Mouse (Mus musculus) left cerebral cortex, postnatal 4 days (tissue): Measurements from ENCODE around the gene Abhd4. TPM values are rescaled to one million over a fixed set of nuclear protein-coding genes. Genes with fewer than 3 reads are reported as not detected.

Experiments used
- DNase-seq: peaks from one replicate; pipeline ENCODE4 v3.0.0-alpha.2; 2022
- intact Hi-C: fragments of 180-260 bp; cut with DNase I; formaldehyde crosslinking; loops from one replicate; pipeline ENCODE4 v1.15.1; 2025
- total RNA-seq, 2 experiments: library from RNA; stranded (reverse); gene quantifications; 2 replicates each; pipeline ENCODE4 v1.2.3; 2021

The Abhd4 gene
- total RNA-seq, 2 experiments from 2014 or later, result 37.1 to 38.9 TPM

GRCm38 (mm10) chr14:54235825-54236540 lies 18.0 kb upstream of the Abhd4 start:
- intact Hi-C loops, result no loop called here
- no peak for DNase-seq

GRCm38 (mm10) chr14:54236881-54237280 lies 17.1 kb upstream of the Abhd4 start:
- DNase-seq, result no peak
- intact Hi-C loops, result no loop called here

GRCm38 (mm10) chr14:54239002-54239736 lies 14.8 kb upstream of the Abhd4 start:
- intact Hi-C loops, result no loop called here

GRCm38 (mm10) chr14:54240542-54240941 lies 13.4 kb upstream of the Abhd4 start:
- intact Hi-C loops, result no loop called here
- no peak for DNase-seq

More at GRCm38 (mm10) chr14:54239002-54239736, 14.8 kb upstream of the Abhd4 start:
- DNase-seq, result peak; percentile 87

- no peak for DNase-seq
- intact Hi-C loops, result no loop called here
These were observed 9.8 kb upstream of the Abhd4 start for GRCm38 (mm10) chr14:54244183-54244582.

- intact Hi-C loops, result no loop called here
- no peak for DNase-seq
These were observed 7.8 kb upstream of the Abhd4 start for GRCm38 (mm10) chr14:54246232-54246631.

- intact Hi-C loops, result no loop called here
- no peak for DNase-seq
These were observed 4.7 kb upstream of the Abhd4 start for GRCm38 (mm10) chr14:54249326-54249725.

- no peak for DNase-seq
- intact Hi-C loops, result loop anchor here (10.0 kb wide), 1 partner anchor 115 kb away; the partner anchor contains the start of gene Oxa1l
These were observed 3.9 kb upstream of the Abhd4 start for GRCm38 (mm10) chr14:54250122-54250521.

- intact Hi-C loops, result loop anchor here (10.0 kb wide), 1 partner anchor 110 kb away; the partner anchor contains the start of gene Oxa1l
- no peak for DNase-seq
These were observed 748 bp downstream of the Abhd4 start for GRCm38 (mm10) chr14:54254670-54255202.

GRCm38 (mm10) chr14:54258131-54258670 lies 4.2 kb downstream of the Abhd4 start:
- no peak for DNase-seq
- intact Hi-C loops, result loop anchor here (10.0 kb wide), 1 partner anchor 107 kb away; the partner anchor contains the start of gene Oxa1l

GRCm38 (mm10) chr14:54259003-54259721 lies 5.2 kb downstream of the Abhd4 start:
- DNase-seq, result peak; percentile 96
- intact Hi-C loops, result loop anchor here (10.0 kb wide), 1 partner anchor 106 kb away; the partner anchor contains the start of gene Oxa1l

- intact Hi-C loops, result loop anchor here (10.0 kb wide), 2 partner anchors 105 to 155 kb away; partner anchors contain the start of genes Oxa1l and Slc7a7
- DNase-seq, result no peak
These were observed 5.7 kb downstream of the Abhd4 start for GRCm38 (mm10) chr14:54259722-54260085.

GRCm38 (mm10) chr14:54260196-54260595 lies 6.2 kb downstream of the Abhd4 start:
- intact Hi-C loops, result loop anchor here (10.0 kb wide), 1 partner anchor 155 kb away; the partner anchor contains the start of gene Slc7a7
- DNase-seq, result peak; percentile 24

GRCm38 (mm10) chr14:54261386-54261785 lies 7.4 kb downstream of the Abhd4 start:
- DNase-seq, result no peak
- intact Hi-C loops, result loop anchor here (10.0 kb wide), 1 partner anchor 153 kb away; the partner anchor contains the start of gene Slc7a7

GRCm38 (mm10) chr14:54262622-54263021 lies 8.6 kb downstream of the Abhd4 start:
- DNase-seq, result no peak
- intact Hi-C loops, result loop anchor here (10.0 kb wide), 1 partner anchor 152 kb away; the partner anchor contains the start of gene Slc7a7

- no peak for DNase-seq
- intact Hi-C loops, result loop anchor here (10.0 kb wide), 1 partner anchor 152 kb away; the partner anchor contains the start of gene Slc7a7
These were observed 9.1 kb downstream of the Abhd4 start for GRCm38 (mm10) chr14:54263099-54263498.

- no peak for DNase-seq
- intact Hi-C loops, result loop anchor here (10.0 kb wide), 1 partner anchor 151 kb away; the partner anchor contains the start of gene Slc7a7
These were observed 10.2 kb downstream of the Abhd4 start for GRCm38 (mm10) chr14:54264231-54264630.

GRCm38 (mm10) chr14:54265093-54265492 lies 11.1 kb downstream of the Abhd4 start:
- DNase-seq, result no peak
- intact Hi-C loops, result loop anchor here (10.0 kb wide), 1 partner anchor 150 kb away; the partner anchor contains the start of gene Slc7a7

GRCm38 (mm10) chr14:54265951-54266350 lies 12.0 kb downstream of the Abhd4 start:
- no peak for DNase-seq
- intact Hi-C loops, result loop anchor here (10.0 kb wide), 1 partner anchor 149 kb away; the partner anchor contains the start of gene Slc7a7

- DNase-seq, result no peak
- intact Hi-C loops, result loop anchor here (10.0 kb wide), 1 partner anchor 147 kb away; the partner anchor contains the start of gene Slc7a7
These were observed 14.0 kb downstream of the Abhd4 start for GRCm38 (mm10) chr14:54267966-54268365.
